Mouse (Mus musculus) v-Abl transformed pro-B cells (cell line): Measurements from ENCODE around the gene Stx2.
"Not testable (repeated sequence)": the region's sequence is repeated elsewhere in the genome, so short reads cannot be mapped to it uniquely, and the experiment has no call there.

Experiments
- in situ Hi-C, 2 experiments: fragments of 400-800 bp; cut with MboI; formaldehyde crosslinking; loops; one replicate each; pipeline ENCODE4 v1.15.1; 2025; ENCODE audit not compliant: unreplicated experiment in 2 of 2

Gene Stx2

DNA sequence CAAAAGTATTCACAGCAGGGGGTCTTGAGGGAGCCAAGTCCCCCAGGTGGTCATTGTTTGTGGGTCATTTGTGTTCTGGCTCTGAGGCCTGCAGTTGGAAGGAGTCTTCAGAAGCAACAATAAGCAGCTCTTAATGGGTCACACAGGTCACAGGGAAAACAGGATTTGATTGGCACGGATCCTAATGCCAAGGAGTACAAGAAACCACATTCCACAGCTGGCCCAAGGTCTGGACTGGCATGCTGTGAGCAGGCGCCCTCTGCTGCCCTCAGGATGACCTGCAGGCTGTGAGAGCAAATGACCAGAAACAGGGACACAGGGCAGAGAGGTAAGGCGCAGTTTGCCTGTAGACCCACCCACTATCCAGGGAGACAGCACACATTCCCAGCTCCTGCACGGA is 32.1 kb downstream of the Stx2 start:
- in situ Hi-C loops: no loop called here

DNA sequence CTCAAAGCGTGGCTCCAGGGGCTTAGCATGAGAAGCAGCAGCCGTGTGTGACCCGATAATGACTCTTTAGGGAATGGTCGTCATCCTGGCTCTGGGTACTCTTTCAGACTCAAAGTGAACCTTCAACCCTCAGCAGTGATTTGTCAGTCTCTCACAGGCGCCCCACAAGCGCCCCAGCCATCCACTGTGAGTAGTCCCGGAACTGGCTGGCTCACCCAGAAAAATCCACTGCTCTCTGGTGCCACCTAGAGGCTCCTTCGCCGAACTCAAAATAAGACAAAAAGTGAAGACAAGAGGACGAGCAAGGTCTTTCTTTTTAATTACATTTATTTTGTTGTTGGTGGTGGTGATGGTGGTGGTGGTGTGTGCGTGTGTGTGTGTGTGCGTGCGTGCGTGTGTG is 37.1 kb downstream of the Stx2 start:
- in situ Hi-C loops: no loop called here

- in situ Hi-C loops: no loop called here
These were observed 37.5 kb downstream of the Stx2 start for GRCm38 (mm10) chr5:128970878-128971277.

DNA sequence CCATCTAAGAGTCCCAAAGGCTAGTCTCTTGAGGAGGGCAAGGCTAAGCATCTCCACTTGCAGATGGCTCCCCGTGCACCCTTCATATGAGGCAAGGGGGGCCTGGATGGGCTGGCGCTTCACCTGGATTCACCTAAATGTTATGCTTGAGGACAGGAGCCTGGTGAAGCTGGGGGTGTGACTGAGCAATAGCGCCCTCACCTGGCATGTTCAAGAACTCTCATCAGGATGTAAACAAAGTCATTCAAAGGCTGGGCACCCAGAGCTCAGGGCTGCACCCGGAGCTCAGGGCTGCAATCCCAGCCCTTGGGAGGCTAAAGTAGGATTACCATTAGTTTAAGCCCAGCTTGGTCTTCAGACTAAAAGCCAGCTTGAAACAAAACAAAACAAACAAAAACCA is 44.0 kb downstream of the Stx2 start:
- in situ Hi-C loops: no loop called here

DNA sequence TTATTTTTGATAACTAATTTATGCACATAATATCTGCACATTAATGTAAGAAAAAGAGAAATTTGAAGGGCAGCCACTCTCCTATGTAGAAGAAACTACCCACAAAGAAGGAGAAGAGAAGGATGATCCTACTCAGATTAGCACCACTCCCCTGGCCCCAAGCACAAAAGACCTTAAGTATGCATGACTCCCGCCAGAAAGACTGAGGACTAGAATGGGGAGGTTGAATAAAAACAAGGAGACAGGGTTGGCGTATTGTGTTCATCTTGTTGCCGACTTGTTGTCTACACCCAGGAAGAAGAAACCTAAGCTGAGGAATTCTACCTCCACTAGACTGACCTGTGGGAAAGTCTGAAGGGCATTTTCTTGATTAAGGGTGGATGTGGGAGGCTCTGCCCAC is 49.5 kb downstream of the Stx2 start:
- in situ Hi-C loops: no loop called here

DNA sequence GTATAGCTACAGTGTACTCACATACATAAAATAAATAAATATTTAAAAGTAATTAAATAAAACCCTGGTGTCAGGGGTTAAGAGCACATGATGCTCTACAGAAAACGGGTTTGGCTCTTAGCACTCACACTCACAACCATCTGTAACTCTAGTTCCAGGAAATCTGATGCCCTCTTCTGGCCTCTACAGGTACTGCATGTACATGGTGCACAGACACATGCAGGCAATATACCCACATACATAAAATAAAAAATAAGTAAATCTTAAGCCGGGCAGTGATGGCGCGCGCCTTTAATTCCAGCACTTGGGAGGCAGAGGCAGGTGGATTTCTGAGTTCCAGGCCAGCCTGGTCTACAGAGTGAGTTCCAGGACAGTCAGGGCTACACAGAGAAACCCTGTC is 54.0 kb downstream of the Stx2 start:
- in situ Hi-C loops: not testable (repeated sequence)

DNA sequence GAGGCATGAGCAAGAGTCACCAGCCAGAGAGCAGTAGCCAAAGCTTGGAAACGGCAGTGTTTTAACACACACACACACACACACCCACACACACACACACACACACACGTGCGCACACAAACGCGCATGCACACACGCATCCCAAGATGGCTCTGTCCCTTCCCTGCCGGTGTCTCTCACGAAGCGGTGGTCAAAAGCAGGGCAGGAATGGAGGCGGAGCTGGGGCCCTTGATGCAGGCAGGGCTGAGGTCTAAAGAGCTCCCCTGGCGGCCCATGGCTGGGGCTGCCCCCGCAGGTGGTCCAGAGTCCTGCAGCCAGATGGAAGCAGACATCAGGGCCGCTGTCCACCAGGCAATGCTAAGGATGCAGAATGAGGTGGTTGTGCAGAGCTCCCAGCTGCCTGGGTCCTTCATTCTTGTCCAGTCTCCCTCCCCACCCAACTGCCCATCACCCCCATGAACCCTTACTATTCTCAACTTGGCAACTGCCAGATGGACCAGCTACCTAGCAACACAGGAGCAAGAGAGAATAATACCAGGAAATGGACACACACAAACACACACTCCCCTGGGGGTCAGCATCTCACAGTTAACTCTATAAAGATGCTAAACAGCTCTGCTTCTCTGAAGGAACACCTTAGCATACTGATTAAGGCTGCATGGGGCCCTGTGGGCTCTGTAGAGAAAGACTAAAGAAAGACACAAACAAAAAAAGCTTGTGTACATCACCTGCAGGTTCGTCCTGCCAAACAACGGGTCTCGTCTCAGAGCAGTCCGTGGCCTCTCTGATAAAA is 54.9 kb downstream of the Stx2 start, which contains the start of gene Rimbp2:
Rimbp2 (minus strand) TSS at position 209 of the 793 bp plus-strand sequence.
- in situ Hi-C loops: no loop called here

DNA sequence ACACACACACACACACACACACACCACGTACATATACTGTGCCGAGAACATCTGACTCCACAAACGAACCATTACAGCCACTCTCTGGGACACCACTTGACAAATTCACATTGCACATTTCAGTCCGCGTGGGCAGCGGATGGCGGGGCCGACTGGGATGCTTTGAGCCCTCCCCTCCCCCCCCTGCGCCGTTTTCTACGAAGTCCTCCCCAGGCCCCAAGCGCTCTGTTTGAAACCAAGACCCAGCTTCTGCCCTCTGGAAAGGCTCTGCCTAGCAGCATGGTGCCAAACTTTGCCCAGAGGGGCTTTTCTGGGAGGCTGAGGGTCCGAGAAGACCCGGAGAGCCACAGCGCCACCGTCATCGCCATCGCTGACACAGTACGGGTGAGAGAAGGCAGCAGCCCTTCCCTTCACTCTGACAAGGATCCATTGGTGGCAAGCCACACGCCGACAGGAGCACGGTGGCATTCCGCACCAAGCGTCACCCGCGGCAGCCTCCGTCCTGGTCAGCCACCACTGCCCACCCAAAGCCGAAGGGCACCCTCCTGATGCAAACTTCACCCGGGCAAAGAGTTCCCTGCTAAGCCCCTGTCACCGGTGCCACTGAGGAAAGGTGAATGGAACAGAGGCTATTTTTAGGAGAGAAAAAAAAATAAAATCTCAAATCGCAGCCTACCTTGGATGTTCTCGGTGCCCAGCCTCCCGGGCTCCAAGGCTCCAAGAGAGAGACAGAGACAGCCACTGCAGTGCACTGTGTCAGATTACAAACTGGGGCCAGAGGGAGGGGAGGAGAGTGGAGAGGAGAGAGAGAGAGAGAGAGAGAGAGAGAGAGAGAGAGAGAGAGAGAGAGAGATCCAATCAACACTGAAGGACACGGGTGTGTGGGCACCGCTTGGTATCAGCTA is 55.8 kb downstream of the Stx2 start:
- in situ Hi-C loops: no loop called here

- in situ Hi-C loops: no loop called here
These were observed 56.9 kb downstream of the Stx2 start for GRCm38 (mm10) chr5:128951472-128951871.

DNA sequence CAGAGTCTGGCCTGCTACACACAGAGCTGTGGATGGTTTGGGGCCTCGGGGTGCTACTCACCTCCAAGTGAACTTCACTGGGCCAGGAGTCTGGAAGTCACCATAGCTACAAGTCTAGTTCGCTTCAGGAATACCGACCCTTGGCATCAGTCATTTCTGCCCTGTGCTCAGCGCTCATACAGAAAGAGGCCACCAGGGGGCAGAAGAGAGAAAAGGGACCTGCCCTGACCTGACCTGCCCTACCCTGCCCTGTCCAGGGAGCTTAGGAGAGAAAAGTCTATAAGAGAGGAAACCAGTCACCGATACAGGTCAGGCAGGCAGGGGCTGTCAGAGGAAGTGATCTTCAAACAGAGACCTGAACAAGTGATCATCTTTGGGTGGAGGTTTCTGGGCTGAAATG is 61.3 kb downstream of the Stx2 start:
- in situ Hi-C loops: no loop called here

DNA sequence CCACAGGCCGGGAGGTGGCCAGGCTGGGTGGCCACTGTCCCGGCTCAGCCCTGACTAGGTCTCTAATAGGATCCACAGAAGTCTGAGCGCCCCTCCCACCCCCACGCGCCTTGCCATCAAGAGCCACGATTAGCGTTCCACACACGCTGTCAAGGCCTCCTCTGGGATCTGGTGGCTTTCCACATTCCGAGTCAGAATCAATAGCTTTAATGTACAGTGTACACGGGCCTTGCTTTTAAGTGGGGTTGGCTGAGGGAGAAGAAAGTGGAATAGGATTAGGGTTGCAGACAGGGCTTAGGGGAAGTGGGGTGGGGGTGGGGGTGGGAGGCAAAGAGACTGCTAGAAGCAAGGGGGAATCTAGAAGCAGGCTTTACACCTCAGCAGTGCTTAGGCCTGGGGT is 67.9 kb downstream of the Stx2 start:
- in situ Hi-C loops: no loop called here

DNA sequence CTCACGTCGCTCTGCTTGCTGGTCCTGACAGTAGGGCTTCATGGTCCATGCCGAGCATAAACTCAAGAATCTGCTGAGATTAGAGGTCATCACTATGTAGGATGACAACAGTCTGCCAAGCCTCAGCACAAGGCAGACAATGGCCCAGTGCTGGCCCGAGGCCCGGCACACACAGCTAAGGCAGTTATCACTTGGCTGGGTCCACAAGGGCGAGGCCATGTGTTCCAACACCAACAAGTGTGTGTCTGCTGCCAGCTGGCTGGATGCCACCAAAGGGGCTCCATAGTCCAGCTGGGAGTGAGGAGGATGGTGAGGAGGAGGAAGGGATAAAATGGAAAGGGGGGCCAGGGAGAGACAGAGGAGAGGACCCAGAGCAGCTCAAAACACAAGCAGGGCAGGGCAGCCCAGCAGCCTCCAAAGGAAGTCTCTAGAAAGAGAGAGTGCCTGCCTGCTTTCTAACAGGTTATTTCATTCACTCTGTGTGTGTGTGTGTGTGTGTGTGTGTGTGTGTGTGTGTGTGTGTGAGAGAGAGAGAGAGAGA is 72.9 kb downstream of the Stx2 start:
- in situ Hi-C loops: no loop called here
